In genomic region chr16:67617811-67618210, GRCm38 (mm10) we compare ENCODE assay signal across 9 mouse cellular contexts. TPM values are rescaled to one million over a fixed set of nuclear protein-coding genes. Genes with fewer than 3 reads are reported as not detected.
A peak's percentile ranks its signal among the peaks of the same experiment; 100 is the strongest.
DNase-seq lines count a peak whose midpoint lies in the region; ATAC-seq lines count a peak whose summit lies in the region.
"Had no signal": no experiment of that assay in that cellular context is flagged by ENCODE, and none has a peak within 500 bp of the region (broad histone marks: within the 10 kb centered on the region; RNA-seq: fewer than 3 reads in every experiment).

No protein-coding gene starts in this region.

- H3K36me3 ChIP-seq in kidney, embryonic 16.5 days (ENCODE audit: insufficient read depth, low read length), result no peaks in the 10 kb centered on the region

- H3K27me3 ChIP-seq in kidney, embryonic 16.5 days (ENCODE audit: insufficient read depth, low read length), result peaks cover 30% of the 10 kb centered on the region

- intact Hi-C loops in left cerebral cortex, postnatal 4 days (cut with DNase I), result loop anchor here (10.0 kb wide), 1 partner anchor 523 kb away; no protein-coding TSS in a partner anchor

- peaks cover 8% of the 10 kb centered on the region for H3K4me1 ChIP-seq in kidney, embryonic 16.5 days (ENCODE audit: insufficient read depth, low read length)

- ATAC-seq in kidney, embryonic 16.5 days (ENCODE audit: low FRiP score, low TSS enrichment), result no peak
- ATAC-seq in erythroblast, adult 5-6 weeks (replicated peaks; ENCODE audit: low FRiP score, poor library complexity, severe bottlenecking), result no peak

- H3K9me3 ChIP-seq in kidney, embryonic 16.5 days (ENCODE audit: low read length), result 0 out of 2 replicates have a peak, but pooled peaks cover 4% of the 10 kb centered on the region

- WGBS in kidney, embryonic 16.5 days, result under 1% methylated on average over 25 of the region's 25 CpGs

- no peak overlapping the region for H3K27ac ChIP-seq in kidney, embryonic 16.5 days (ENCODE audit: low read length)
- H3K27ac ChIP-seq: macrophage had no signal

- peak overlapping the region; percentile 56 for H3K4me2 ChIP-seq in kidney, embryonic 16.5 days (replicated peaks; ENCODE audit: low read depth, low read length)

- DNase-seq in kidney, adult 18-20 months, result no peak
- peak; percentile 88 for DNase-seq in cerebellum, adult 9-10 months
- DNase-seq in frontal cortex, postnatal 10 days (ENCODE audit: low spot score in 2 of 2), result peak; percentile 58 to 76
- peak; percentile 56 for DNase-seq in left cerebral cortex, postnatal 4 days
- DNase-seq in right cerebral cortex, postnatal 10 days (ENCODE audit: low spot score in 2 of 2), result peak; percentile 84 to 87
- no peak for DNase-seq in spleen, adult 12 weeks (ENCODE audit: low spot score)

- H3K4me3 ChIP-seq in kidney, embryonic 16.5 days (ENCODE audit: low read length), result peak overlapping the region; percentile 42

- H3K9ac ChIP-seq in kidney, embryonic 16.5 days (replicated peaks; ENCODE audit: low read length), result no peak overlapping the region

RNA-seq across cellular contexts. Expression of gene Cadm2, which starts 2.9 kb away (rescaled TPM):
- polyA plus RNA-seq in kidney, embryonic 16.5 days (2015; fragmentation: Nextera tagmentation; extraction: Ambion mirVana), result 0.04 TPM in 1 of 2 replicates, not detected in the other
- total RNA-seq in left cerebral cortex, postnatal 4 days (2021), result 100 to 1,000 TPM; 220 to 238 TPM
- total RNA-seq in erythroblast, adult 5-6 weeks (2015; ENCODE audit: low replicate concordance), result not detected in 2 replicates
- not detected in 2 replicates for total RNA-seq in erythroblast, adult 5-6 weeks (2017; ENCODE audit: low replicate concordance)
- polyA plus RNA-seq: macrophage had no signal

Comparison
In these comparisons a context has a peak if more than half of its experiments do, and no peak if none do; other contexts are left out.
1. DNase-seq: peak in cerebellum, adult 9-10 months (single experiment), frontal cortex, postnatal 10 days (2 of 2), left cerebral cortex, postnatal 4 days (single experiment) and right cerebral cortex, postnatal 10 days (2 of 2); none in kidney, adult 18-20 months (single experiment) and spleen, adult 12 weeks (single experiment).
2. RNA of gene Cadm2, which starts 2.9 kb away (total RNA-seq): 220 to 238 TPM in left cerebral cortex, postnatal 4 days; not detected in erythroblast, adult 5-6 weeks; every median in the first group is over 100 times any median in the second.